Mouse (Mus musculus) liver, embryonic 14.5 days (tissue): ENCODE results near the gene Clnk. TPM values are rescaled to one million over a fixed set of nuclear protein-coding genes. Genes with fewer than 3 reads are reported as not detected.

Experiments used
- ATAC-seq: fragments of 200-750 bp; cut with Nextera tagmentation; 2 replicates; pipeline ENCODE4 v1.8.0; 2017; ENCODE audit warnings: moderate number of reproducible peaks, mild to moderate bottlenecking, moderate library complexity; ENCODE audit not compliant: insufficient read depth
- DNase-seq, 3 experiments: peaks; one replicate each; pipeline ENCODE4 v3.0.0-alpha.2; 2012 to 2013; ENCODE audit warnings: low read depth in 3 of 3, low spot score in 3 of 3
- H3K27ac ChIP-seq: fragments of 300-500 bp; sonication (generic); 2 replicates; pipeline ENCODE4 v1.5.1; 2014; ENCODE audit warnings: moderate library complexity, mild to moderate bottlenecking, control low read depth, inconsistent platforms
- H3K27me3 ChIP-seq: fragments of 300-500 bp; sonication (generic); 2 replicates; pipeline ENCODE4 v1.6.1; 2014; ENCODE audit warnings: mild to moderate bottlenecking, low read length, moderate library complexity; ENCODE audit not compliant: control insufficient read depth, insufficient read depth
- H3K36me3 ChIP-seq: fragments of 300-500 bp; sonication (generic); replicated peaks from 2 replicates; pipeline ENCODE4 v1.6.1; 2014; ENCODE audit warnings: low read depth; ENCODE audit not compliant: control insufficient read depth, insufficient read depth
- H3K4me1 ChIP-seq, 2 experiments: fragments of 200-500 bp in 1 of 2; fragments of 300-500 bp in 1 of 2; sonication (generic) in 1 of 2; replicated peaks; 2 replicates each; pipeline ENCODE4 v1.6.1; 2012 to 2014; ENCODE audit warnings: antibody characterized with exemption in 1 of 2, inconsistent platforms in 1 of 2, low read length in 1 of 2; ENCODE audit not compliant: control insufficient read depth in 2 of 2, insufficient read depth in 2 of 2
- H3K4me2 ChIP-seq: fragments of 300-500 bp; sonication (generic); 2 replicates; pipeline ENCODE4 v1.6.1; 2014; ENCODE audit warnings: low read depth, mild to moderate bottlenecking, control low read depth, moderate library complexity
- H3K4me3 ChIP-seq, 2 experiments: fragments of 200-500 bp in 1 of 2; fragments of 300-500 bp in 1 of 2; sonication (generic) in 1 of 2; 2 replicates each; pipeline ENCODE4 v1.5.1; 2012 to 2014; ENCODE audit warnings: low read depth in 2 of 2, low read length in 2 of 2, mild to moderate bottlenecking in 2 of 2, control low read depth in 1 of 2, inconsistent platforms in 1 of 2, moderate library complexity in 1 of 2; ENCODE audit not compliant: insufficient read depth in 1 of 2
- H3K9ac ChIP-seq: fragments of 300-500 bp; sonication (generic); replicated peaks from 2 replicates; pipeline ENCODE4 v1.6.1; 2014; ENCODE audit warnings: mild to moderate bottlenecking, control low read depth, moderate library complexity
- H3K9me3 ChIP-seq: fragments of 300-500 bp; sonication (generic); 2 replicates; pipeline ENCODE4 v1.6.1; 2016; ENCODE audit warnings: low read length, mixed read lengths; ENCODE audit not compliant: control insufficient read depth
- CTCF ChIP-seq: IDR thresholded peaks from 2 replicates; pipeline ENCODE4 v1.5.1; 2016; ENCODE audit warnings: antibody characterized with exemption, low read depth, control low read depth
- EP300 ChIP-seq: IDR thresholded peaks from 2 replicates; pipeline ENCODE4 v1.6.1; 2016; ENCODE audit warnings: antibody characterized with exemption, low read depth
- WGBS: fragments of 180-500 bp; shearing (Covaris S2); extraction: QIAGEN DNeasy Blood & Tissue Kit; methylation state at CpG from one replicate; pipeline ENCODE4 v1.1.7; 2014; ENCODE audit not compliant: insufficient replicate concordance; 5-methylcytosine and 5-hydroxymethylcytosine counted together
- polyA plus RNA-seq, 2 experiments: library from polyadenylated mRNA; depleted of rRNA in 1 of 2; stranded (reverse) in 1 of 2; unstranded in 1 of 2; fragments of >200 nt; fragmentation: Nextera tagmentation in 1 of 2; extraction: Ambion mirVana in 1 of 2; gene quantifications; 2 replicates each; pipeline versions ENCODE4 v1.2.1 to v1.2.3; 2012 to 2014

The Clnk gene
- 0.07 TPM in 1 of 2 replicates, not detected in the other for polyA plus RNA-seq (2012; rRNA removed)
- 0.18 TPM in 1 of 2 replicates, not detected in the other for polyA plus RNA-seq (2014; fragmentation: Nextera tagmentation; extraction: Ambion mirVana)

- Histone ChIP-seq H3K9me3 (no peaks in the 10 kb centered on the region), H3K27me3 (no peaks in the 10 kb centered on the region), H3K9ac (no peak within 1 kb of the TSS), H3K4me2 (no peak within 1 kb of the TSS), H3K4me1 (no peaks in the 10 kb centered on the region), H3K36me3 (no peaks in the 10 kb centered on the region), H3K27ac (no peak within 1 kb of the TSS), H3K4me3 (no peak within 1 kb of the TSS)
- WGBS, result 24% methylated on average over 11 of the region's 11 CpGs
- DNase-seq, result no peak
- ATAC-seq, result no peak
- TF ChIP-seq EP300 (no peak), CTCF (no peak)
Measured at GRCm38 (mm10) chr5:38876622-38877021, at the start of gene Clnk. Gene Clnk, minus strand, starts transcription at chr5:38876812.

- 28% methylated on average over 3 of the region's 3 CpGs for WGBS
Measured at GRCm38 (mm10) chr5:38905271-38905670, 28.7 kb upstream of the Clnk start.

GRCm38 (mm10) chr5:38904528-38905044, 28.0 kb upstream of the Clnk start:
- TF ChIP-seq EP300 (no peak), CTCF (no peak)
- H3K27ac ChIP-seq, result no peak overlapping the region
- H3K4me3 ChIP-seq, result no peak overlapping the region
- H3K4me2 ChIP-seq, result no peak overlapping the region
- ATAC-seq (no peak), DNase-seq (no peak)
- no peak overlapping the region for H3K9ac ChIP-seq
- H3K9me3 ChIP-seq, result no peaks in the 10 kb centered on the region
- H3K36me3 ChIP-seq, result no peaks in the 10 kb centered on the region
- H3K4me1 ChIP-seq, result no peaks in the 10 kb centered on the region
- no peaks in the 10 kb centered on the region for H3K27me3 ChIP-seq
- WGBS, result 60% methylated on average over 3 of the region's 3 CpGs

More at GRCm38 (mm10) chr5:38905271-38905670, 28.7 kb upstream of the Clnk start:
- no peaks in the 10 kb centered on the region for H3K4me1 ChIP-seq
- H3K27me3 ChIP-seq, result no peaks in the 10 kb centered on the region
- no peaks in the 10 kb centered on the region for H3K9me3 ChIP-seq
- no peak for ATAC-seq
- H3K36me3 ChIP-seq, result no peaks in the 10 kb centered on the region
- no peak for DNase-seq
- H3K27ac ChIP-seq, result no peak overlapping the region
- H3K9ac ChIP-seq, result no peak overlapping the region
- no peak for TF ChIP-seq EP300
- TF ChIP-seq CTCF, result no peak
- no peak overlapping the region for H3K4me3 ChIP-seq
- no peak overlapping the region for H3K4me2 ChIP-seq

GRCm38 (mm10) chr5:38902889-38903288, 26.3 kb upstream of the Clnk start:
- Histone ChIP-seq H3K27me3 (no peaks in the 10 kb centered on the region), H3K4me3 (no peak overlapping the region), H3K9ac (no peak overlapping the region), H3K4me1 (no peaks in the 10 kb centered on the region), H3K4me2 (no peak overlapping the region), H3K9me3 (no peaks in the 10 kb centered on the region), H3K27ac (no peak overlapping the region), H3K36me3 (no peaks in the 10 kb centered on the region)
- no peak for DNase-seq
- ATAC-seq, result no peak
- TF ChIP-seq EP300, result no peak
- no peak for TF ChIP-seq CTCF
- 44% methylated on average over 3 of the region's 3 CpGs for WGBS

GRCm38 (mm10) chr5:38899051-38899450, 22.4 kb upstream of the Clnk start:
- no peaks in the 10 kb centered on the region for H3K4me1 ChIP-seq
- no peak overlapping the region for H3K9ac ChIP-seq
- TF ChIP-seq CTCF, result no peak
- no peak for TF ChIP-seq EP300
- H3K9me3 ChIP-seq, result no peaks in the 10 kb centered on the region
- no peak overlapping the region for H3K4me2 ChIP-seq
- H3K36me3 ChIP-seq, result no peaks in the 10 kb centered on the region
- DNase-seq (no peak), ATAC-seq (no peak)
- no peaks in the 10 kb centered on the region for H3K27me3 ChIP-seq
- no peak overlapping the region for H3K27ac ChIP-seq
- 73% methylated on average over 2 of the region's 2 CpGs for WGBS
- no peak overlapping the region for H3K4me3 ChIP-seq
